Mouse (Mus musculus) left cerebral cortex, adult 9 months (tissue): ENCODE results near the gene Rcc1l.

Source experiments
- DNase-seq, 2 experiments: peaks; one replicate each; pipeline ENCODE4 v3.0.0; 2022; ENCODE audit warnings: low spot score in 2 of 2

Rcc1l gene

GRCm38 (mm10) chr5:134176169-134176881, at the start of gene Rcc1l:
TSS of gene Rcc1l (minus strand) at chr5:134176774.
- peak; percentile 74 to 91 for DNase-seq

- DNase-seq, result no peak
These were observed 48.7 kb upstream of the Rcc1l start for GRCm38 (mm10) chr5:134225110-134225901.

- no peak for DNase-seq
These were observed 45.2 kb upstream of the Rcc1l start for GRCm38 (mm10) chr5:134221708-134222150.

- DNase-seq, result no peak
These were observed 44.7 kb upstream of the Rcc1l start for GRCm38 (mm10) chr5:134221278-134221677.

GRCm38 (mm10) chr5:134217900-134218299, 41.3 kb upstream of the Rcc1l start:
- DNase-seq, result no peak

- no peak for DNase-seq
These were observed 37.6 kb upstream of the Rcc1l start for GRCm38 (mm10) chr5:134214021-134214806.

- DNase-seq, result no peak
These were observed 33.5 kb upstream of the Rcc1l start for GRCm38 (mm10) chr5:134209931-134210554.

- DNase-seq, result no peak
These were observed 30.1 kb upstream of the Rcc1l start for GRCm38 (mm10) chr5:134206721-134207120.

- no peak for DNase-seq
These were observed 17.1 kb upstream of the Rcc1l start for GRCm38 (mm10) chr5:134193664-134194063.

- DNase-seq, result no peak
These were observed 12.0 kb upstream of the Rcc1l start for GRCm38 (mm10) chr5:134188571-134188970.

GRCm38 (mm10) chr5:134186961-134187731, 10.6 kb upstream of the Rcc1l start:
- peak in 1 of 2 experiments; percentile 50 for DNase-seq

- DNase-seq, result no peak
These were observed 9.5 kb upstream of the Rcc1l start for GRCm38 (mm10) chr5:134186059-134186458.

GRCm38 (mm10) chr5:134183880-134184808, 7.6 kb upstream of the Rcc1l start, which contains the start of gene Gtf2ird2:
TSS of gene Gtf2ird2 (plus strand) at chr5:134184019.
- DNase-seq, result peak; percentile 97 to 99

- DNase-seq, result no peak
These were observed 6.6 kb upstream of the Rcc1l start for GRCm38 (mm10) chr5:134183162-134183561.

GRCm38 (mm10) chr5:134182735-134183134, 6.2 kb upstream of the Rcc1l start:
- DNase-seq, result no peak

GRCm38 (mm10) chr5:134182172-134182571, 5.6 kb upstream of the Rcc1l start:
- DNase-seq, result no peak

GRCm38 (mm10) chr5:134179871-134180270, 3.3 kb upstream of the Rcc1l start:
- peak in 1 of 2 experiments; percentile 90 for DNase-seq

- DNase-seq, result no peak
These were observed 2.0 kb upstream of the Rcc1l start for GRCm38 (mm10) chr5:134178536-134178935.

- DNase-seq, result no peak
These were observed 878 bp downstream of the Rcc1l start for GRCm38 (mm10) chr5:134175696-134176095.

- no peak for DNase-seq
These were observed 3.4 kb downstream of the Rcc1l start for GRCm38 (mm10) chr5:134173206-134173605.
